Mouse (Mus musculus) megakaryocyte, embryonic 14.5 days (primary cell): ENCODE results near the gene Gm20388.

ENCODE experiments used
- FLI1 ChIP-seq: IDR thresholded peaks from 2 replicates; pipeline ENCODE4 v1.6.1; 2012; ENCODE audit warnings: low read length, inconsistent platforms, mixed read lengths
- GATA1 ChIP-seq: IDR thresholded peaks from 3 replicates; pipeline ENCODE4 v1.6.1; 2012; ENCODE audit warnings: mixed read lengths, low read length, inconsistent platforms, borderline replicate concordance

- no peak for TF ChIP-seq GATA1
- TF ChIP-seq FLI1: no peak
Measured at GRCm38 (mm10) chr8:122181414-122181813, 2270.8 kb downstream of the Gm20388 start.
